Mouse (Mus musculus) CH12.LX (cell line): ENCODE measurements around the gene Cc2d1b.

ENCODE experiments used
- GABPA ChIP-seq: IDR thresholded peaks from 2 replicates; pipeline ENCODE4 v1.6.1; 2012; ENCODE audit warnings: low read depth, low read length, improper control_type of control experiment, inconsistent platforms; ENCODE audit not compliant: insufficient replicate concordance
- POLR2A ChIP-seq: IDR thresholded peaks from 2 replicates; pipeline ENCODE4 v1.6.1; 2011; ENCODE audit warnings: low read depth, mild to moderate bottlenecking, improper control_type of control experiment, low read length
- TCF12 ChIP-seq: IDR thresholded peaks from 2 replicates; pipeline ENCODE4 v1.6.1; 2014; ENCODE audit warnings: low read depth, mild to moderate bottlenecking, inconsistent platforms, low read length, improper control_type of control experiment
- USF2 ChIP-seq: conservative IDR thresholded peaks from 2 replicates; pipeline ENCODE4 v1.6.1; 2011; ENCODE audit warnings: low read depth, low read length, improper control_type of control experiment

- no peak for TF ChIP-seq USF2
- no peak for TF ChIP-seq TCF12
- no peak for TF ChIP-seq GABPA
- no peak for TF ChIP-seq POLR2A
Measured at GRCm38 (mm10) chr4:108610935-108611334, 8.8 kb upstream of the Cc2d1b start.
